Mouse (Mus musculus) liver, postnatal 0 days (tissue): ENCODE measurements around the gene Srprb. TPM values are rescaled to one million over a fixed set of nuclear protein-coding genes. Genes with fewer than 3 reads are reported as not detected.
A peak's percentile ranks its signal among the peaks of the same experiment; 100 is the strongest.

Experiments used
- ATAC-seq: fragments of 200-750 bp; cut with Nextera tagmentation; 2 replicates; pipeline ENCODE4 v1.8.0; 2017; ENCODE audit warnings: mild to moderate bottlenecking, moderate library complexity
- DNase-seq: peaks from one replicate; pipeline ENCODE4 v3.0.0-alpha.2; 2016
- H3K27ac ChIP-seq: fragments of 300-500 bp; sonication (generic); 2 replicates; pipeline ENCODE4 v1.5.1; 2014; ENCODE audit warnings: antibody characterized with exemption, moderate library complexity, mild to moderate bottlenecking, low read depth
- H3K27me3 ChIP-seq: fragments of 300-500 bp; sonication (generic); 2 replicates; pipeline ENCODE4 v1.6.1; 2014; ENCODE audit warnings: low read length, control low read depth, mixed read lengths; ENCODE audit not compliant: insufficient read depth
- H3K36me3 ChIP-seq: fragments of 300-500 bp; sonication (generic); replicated peaks from 2 replicates; pipeline ENCODE4 v1.6.1; 2014; ENCODE audit warnings: mild to moderate bottlenecking, control low read depth, low read length, moderate library complexity, mixed read lengths; ENCODE audit not compliant: insufficient read depth
- H3K4me1 ChIP-seq: fragments of 300-500 bp; sonication (generic); 2 replicates; pipeline ENCODE4 v1.6.1; 2014; ENCODE audit warnings: antibody characterized with exemption, mild to moderate bottlenecking, control low read depth; ENCODE audit not compliant: insufficient read depth
- H3K4me2 ChIP-seq: fragments of 300-500 bp; sonication (generic); 2 replicates; pipeline ENCODE4 v1.6.1; 2014; ENCODE audit warnings: low read depth, mild to moderate bottlenecking, low read length, moderate library complexity, mixed read lengths
- H3K4me3 ChIP-seq: fragments of 300-500 bp; sonication (generic); 2 replicates; pipeline ENCODE4 v1.5.1; 2014; ENCODE audit warnings: low read depth, low read length
- H3K9ac ChIP-seq: fragments of 300-500 bp; sonication (generic); replicated peaks from 2 replicates; pipeline ENCODE4 v1.6.1; 2014; ENCODE audit warnings: mild to moderate bottlenecking, moderate library complexity
- H3K9me3 ChIP-seq: fragments of 300-500 bp; sonication (generic); 2 replicates; pipeline ENCODE4 v1.6.1; 2016; ENCODE audit warnings: mild to moderate bottlenecking, control low read depth, low read length, mixed read lengths
- CTCF ChIP-seq: sonication (generic); IDR thresholded peaks from 2 replicates; pipeline ENCODE4 v1.5.1; 2016; ENCODE audit warnings: antibody characterized with exemption, low read depth
- EP300 ChIP-seq: IDR thresholded peaks from 2 replicates; pipeline ENCODE4 v1.6.1; 2016; ENCODE audit warnings: antibody characterized with exemption, low read depth, mild to moderate bottlenecking
- WGBS: fragments of 180-500 bp; shearing (Covaris S2); extraction: QIAGEN DNeasy Blood & Tissue Kit; methylation state at CpG from one replicate; pipeline ENCODE4 v1.1.7; 2014; ENCODE audit not compliant: insufficient replicate concordance; 5-methylcytosine and 5-hydroxymethylcytosine counted together
- polyA plus RNA-seq: library from polyadenylated mRNA; unstranded; fragments of >200 nt; fragmentation: Nextera tagmentation; extraction: Ambion mirVana; gene quantifications from 2 replicates; pipeline ENCODE4 v1.2.1, GENCODE M21; 2015

Gene Srprb
- polyA plus RNA-seq, 1 experiment from 2014 or later, result 10.8 TPM

DNA sequence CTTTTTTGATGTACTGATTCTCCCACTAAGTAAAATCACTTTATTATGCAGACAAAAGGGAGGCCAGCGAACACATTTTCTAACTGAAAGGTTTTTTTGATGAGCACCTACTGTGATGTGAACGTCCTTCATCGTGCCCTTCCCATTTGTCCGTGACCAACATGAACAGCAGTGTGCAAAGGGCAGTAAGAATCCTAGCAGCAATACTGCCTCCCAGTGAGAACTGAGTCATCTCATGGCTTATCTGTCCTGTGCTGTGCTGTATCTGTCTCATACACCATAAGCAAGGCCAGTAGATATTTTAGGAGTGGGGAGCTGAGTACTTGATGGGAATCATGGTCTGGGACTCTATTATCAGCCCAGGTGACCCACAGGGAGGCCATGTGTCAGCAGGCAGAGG, 13.5 kb downstream of the Srprb start:
- Histone ChIP-seq H3K27me3 (no peaks in the 10 kb centered on the region), H3K4me1 (no peaks in the 10 kb centered on the region), H3K4me2 (no peak overlapping the region), H3K36me3 (peaks cover 29% of the 10 kb centered on the region), H3K9me3 (no peaks in the 10 kb centered on the region), H3K9ac (no peak overlapping the region), H3K4me3 (no peak overlapping the region), H3K27ac (no peak overlapping the region)
- DNase-seq (no peak), ATAC-seq (no peak)
- TF ChIP-seq CTCF, result no peak
- TF ChIP-seq EP300, result no peak
- 88% methylated on average over 4 of the region's 4 CpGs for WGBS

DNA sequence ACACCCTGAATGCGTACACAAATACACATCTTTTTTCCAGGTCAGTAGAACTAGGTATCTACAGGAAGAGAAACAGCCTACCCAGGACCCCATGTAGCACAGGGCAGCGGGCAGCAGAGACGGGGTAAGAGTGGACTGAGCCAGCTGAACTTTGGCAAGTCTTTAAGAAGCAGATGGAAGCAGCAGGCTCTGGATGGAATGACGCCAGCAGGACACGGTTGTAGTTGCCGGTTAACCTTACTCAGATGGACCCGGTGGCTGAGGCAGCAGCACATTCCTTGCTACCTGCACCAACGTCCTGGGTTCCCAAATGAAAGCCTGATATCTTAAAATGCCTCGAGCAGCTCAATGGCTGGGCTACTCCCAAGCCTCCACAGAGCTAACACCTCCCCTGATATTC, 15.2 kb downstream of the Srprb start:
- DNase-seq (no peak), ATAC-seq (no peak)
- H3K9me3 ChIP-seq, result no peaks in the 10 kb centered on the region
- H3K4me3 ChIP-seq, result no peak overlapping the region
- peaks cover 23% of the 10 kb centered on the region for H3K36me3 ChIP-seq
- H3K4me2 ChIP-seq, result no peak overlapping the region
- no peak overlapping the region for H3K27ac ChIP-seq
- no peak for TF ChIP-seq EP300
- TF ChIP-seq CTCF, result no peak
- no peaks in the 10 kb centered on the region for H3K27me3 ChIP-seq
- no peaks in the 10 kb centered on the region for H3K4me1 ChIP-seq
- WGBS, result 74% methylated on average over 9 of the region's 9 CpGs
- H3K9ac ChIP-seq, result no peak overlapping the region

GRCm38 (mm10) chr9:103185946-103186345, 16.0 kb downstream of the Srprb start:
- peaks cover 16% of the 10 kb centered on the region for H3K36me3 ChIP-seq
- H3K9me3 ChIP-seq, result no peaks in the 10 kb centered on the region
- peaks cover under 1% of the 10 kb centered on the region for H3K4me1 ChIP-seq
- H3K4me2 ChIP-seq, result no peak overlapping the region
- H3K4me3 ChIP-seq, result no peak overlapping the region
- no peak overlapping the region for H3K9ac ChIP-seq
- no peak overlapping the region for H3K27ac ChIP-seq
- DNase-seq (no peak), ATAC-seq (no peak)
- H3K27me3 ChIP-seq, result no peaks in the 10 kb centered on the region
- no peak for TF ChIP-seq CTCF
- TF ChIP-seq EP300, result no peak
- WGBS, result 92% methylated on average over 8 of the region's 8 CpGs

DNA sequence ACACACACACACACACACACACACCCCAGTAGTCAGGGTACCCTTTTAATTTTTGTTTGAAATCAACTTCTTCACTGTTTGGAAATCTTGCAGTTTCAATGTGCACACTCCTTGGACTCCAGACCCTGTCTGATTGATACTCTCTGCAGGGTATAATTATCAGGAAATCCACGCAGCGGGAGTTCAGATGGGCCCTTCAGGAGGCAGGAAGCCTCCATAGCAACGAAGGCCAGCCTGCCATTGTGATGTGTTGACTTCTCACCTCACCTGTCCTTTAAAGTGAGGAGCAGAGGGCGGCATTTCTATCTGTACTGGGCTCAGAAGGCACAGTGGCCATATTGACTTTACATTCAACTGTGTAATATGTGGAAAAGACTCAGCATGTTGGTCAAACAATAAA, 17.1 kb downstream of the Srprb start:
- Histone ChIP-seq H3K9ac (no peak overlapping the region), H3K27ac (no peak overlapping the region), H3K4me3 (no peak overlapping the region), H3K4me2 (no peak overlapping the region), H3K36me3 (peaks cover 8% of the 10 kb centered on the region; the same call in 1 of the 2 replicates), H3K27me3 (no peaks in the 10 kb centered on the region), H3K9me3 (no peaks in the 10 kb centered on the region), H3K4me1 (peaks cover 9% of the 10 kb centered on the region)
- DNase-seq (no peak), ATAC-seq (no peak)
- 68% methylated on average over 4 of the region's 4 CpGs for WGBS
- TF ChIP-seq EP300 (no peak), CTCF (no peak)

- Histone ChIP-seq H3K4me3 (no peak overlapping the region), H3K27ac (no peak overlapping the region), H3K4me2 (no peak overlapping the region), H3K9me3 (no peaks in the 10 kb centered on the region), H3K4me1 (peaks cover 9% of the 10 kb centered on the region), H3K36me3 (no peaks in the 10 kb centered on the region), H3K27me3 (no peaks in the 10 kb centered on the region), H3K9ac (no peak overlapping the region)
- DNase-seq (no peak), ATAC-seq (no peak)
- no peak for TF ChIP-seq EP300
- no peak for TF ChIP-seq CTCF
- WGBS, result 86% methylated on average over 8 of the region's 8 CpGs
Measured at GRCm38 (mm10) chr9:103181886-103182285, 20.1 kb downstream of the Srprb start.

DNA sequence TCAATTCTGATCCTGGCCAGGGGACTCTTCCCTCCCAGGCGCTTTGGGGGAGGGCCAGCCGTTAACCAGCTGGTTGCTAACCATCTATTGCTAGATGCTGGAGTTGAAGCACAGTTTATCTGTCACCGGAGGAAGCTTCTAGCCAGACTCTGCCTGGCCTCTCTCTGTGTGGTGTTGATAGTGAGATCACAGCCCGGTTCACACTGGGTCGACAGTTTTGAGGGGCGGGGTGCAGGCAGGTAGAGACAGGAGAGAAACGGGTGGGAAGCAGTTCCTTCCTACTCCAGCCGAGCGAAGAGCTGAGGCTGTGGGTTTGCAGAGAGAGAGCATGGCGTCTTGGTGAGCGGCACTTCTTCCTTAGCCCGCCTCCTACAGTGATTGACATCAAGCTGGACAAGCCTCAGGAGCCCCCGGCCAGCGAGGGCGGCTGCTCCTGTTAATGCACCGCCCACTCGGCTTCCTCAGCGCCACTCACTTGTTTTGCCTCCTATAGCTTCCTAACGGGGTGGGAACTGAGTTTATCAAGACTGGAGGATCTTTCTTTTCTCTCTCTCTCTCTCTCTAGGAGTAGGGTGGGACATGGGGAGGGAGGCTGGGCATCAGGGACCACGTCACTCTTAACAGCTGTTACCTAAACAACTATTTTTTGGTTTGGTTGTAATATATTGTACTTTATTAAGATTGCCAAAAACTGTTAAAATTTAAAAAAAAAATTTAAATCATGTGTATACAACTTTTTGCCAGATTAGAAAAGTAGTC, 21.0 kb downstream of the Srprb start:
- ATAC-seq (peak; percentile 80), DNase-seq (peak; percentile 72)
- WGBS, result 3% methylated on average over 20 of the region's 20 CpGs

More for the DNA sequence above, 21.0 kb downstream of the Srprb start:
- TF ChIP-seq CTCF (no peak), EP300 (no peak)
- Histone ChIP-seq H3K27me3 (no peaks in the 10 kb centered on the region), H3K27ac (no peak overlapping the region), H3K4me1 (peaks cover 9% of the 10 kb centered on the region), H3K36me3 (no peaks in the 10 kb centered on the region), H3K9ac (peak overlapping the region; percentile 59), H3K4me2 (peak overlapping the region; percentile 75), H3K4me3 (peak overlapping the region; percentile 52), H3K9me3 (no peaks in the 10 kb centered on the region)
